Comparison of ENCODE assay signal across 10 mouse cellular contexts in the genomic region with DNA sequence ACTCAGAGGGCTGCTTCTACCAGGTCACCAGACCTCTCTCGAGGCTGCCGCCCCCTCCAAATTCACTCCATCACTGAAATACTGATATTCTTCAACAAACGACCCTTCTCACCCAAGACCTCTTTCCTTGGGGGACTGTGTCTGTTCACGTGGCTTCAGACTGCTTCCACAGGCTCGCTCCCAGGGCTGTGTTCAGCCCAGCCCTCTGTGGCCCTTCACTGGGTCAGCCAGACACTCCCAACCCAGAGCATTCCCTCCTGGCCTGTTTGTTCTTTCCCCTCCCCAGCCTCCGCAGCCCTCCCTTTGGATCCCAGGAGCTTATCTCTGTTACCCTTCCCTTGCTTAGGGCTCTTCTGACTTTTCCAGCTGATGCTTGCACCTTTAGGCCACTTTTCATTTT. TPM values are rescaled to one million over a fixed set of nuclear protein-coding genes. Genes with fewer than 3 reads are reported as not detected.
DNase-seq lines count a peak whose midpoint lies in the region; ATAC-seq lines count a peak whose summit lies in the region.
"Had no signal": no experiment of that assay in that cellular context is flagged by ENCODE, and none has a peak within 500 bp of the region (broad histone marks: within the 10 kb centered on the region; RNA-seq: fewer than 3 reads in every experiment).

No protein-coding gene starts in this region.

- no peak overlapping the region for H3K4me3 ChIP-seq in forebrain, embryonic 12.5 days (replicated peaks)
- H3K4me3 ChIP-seq in forebrain, embryonic 16.5 days (replicated peaks; ENCODE audit: low read length): no peak overlapping the region
- peak overlapping the region; percentile 68 for H3K4me3 ChIP-seq in megakaryocyte, embryonic 14.5 days (replicated peaks)
- no peak overlapping the region for H3K4me3 ChIP-seq in intestine, embryonic 15.5 days (replicated peaks)
- no peak overlapping the region for H3K4me3 ChIP-seq in forebrain, embryonic 11.5 days (ENCODE audit: low read depth, low read length)
- H3K4me3 ChIP-seq: embryonic facial prominence, embryonic 13.5 days; neural tube, embryonic 15.5 days had no signal

- H3K4me1 ChIP-seq in forebrain, embryonic 12.5 days: peaks cover 15% of the 10 kb centered on the region; the same call in 1 of the 2 replicates
- peaks cover 8% of the 10 kb centered on the region; the same call in 1 of the 2 replicates for H3K4me1 ChIP-seq in forebrain, embryonic 16.5 days (replicated peaks; ENCODE audit: control insufficient read depth, insufficient read depth, low read length)
- H3K4me1 ChIP-seq in megakaryocyte, embryonic 14.5 days: peaks cover 93% of the 10 kb centered on the region
- peaks cover 30% of the 10 kb centered on the region for H3K4me1 ChIP-seq in intestine, embryonic 15.5 days (replicated peaks)
- 0 out of 2 replicates have a peak, but pooled peaks cover 2% of the 10 kb centered on the region for H3K4me1 ChIP-seq in forebrain, embryonic 11.5 days (replicated peaks; ENCODE audit: control insufficient read depth, insufficient read depth, low read length)

- no peak overlapping the region for H3K4me2 ChIP-seq in forebrain, embryonic 12.5 days
- no peak overlapping the region for H3K4me2 ChIP-seq in forebrain, embryonic 16.5 days (ENCODE audit: low read length)
- H3K4me2 ChIP-seq in intestine, embryonic 15.5 days (replicated peaks): no peak overlapping the region
- no peak overlapping the region for H3K4me2 ChIP-seq in forebrain, embryonic 11.5 days (ENCODE audit: low read depth, low read length, severe bottlenecking)
- H3K4me2 ChIP-seq: embryonic facial prominence, embryonic 13.5 days; neural tube, embryonic 15.5 days had no signal

- 72% methylated on average over 6 of the region's 6 CpGs for WGBS in forebrain, embryonic 12.5 days
- WGBS in forebrain, embryonic 16.5 days: 77% methylated on average over 6 of the region's 6 CpGs
- 47% methylated on average over 6 of the region's 6 CpGs for WGBS in intestine, embryonic 15.5 days
- 70% methylated on average over 6 of the region's 6 CpGs for WGBS in forebrain, embryonic 11.5 days

- H3K36me3 ChIP-seq in forebrain, embryonic 12.5 days (replicated peaks): no peaks in the 10 kb centered on the region
- no peaks in the 10 kb centered on the region for H3K36me3 ChIP-seq in forebrain, embryonic 16.5 days (ENCODE audit: control insufficient read depth, insufficient read depth)
- H3K36me3 ChIP-seq in megakaryocyte, embryonic 14.5 days (replicated peaks; ENCODE audit: low read length): peaks cover 18% of the 10 kb centered on the region
- H3K36me3 ChIP-seq in intestine, embryonic 15.5 days: no peaks in the 10 kb centered on the region
- H3K36me3 ChIP-seq in forebrain, embryonic 11.5 days (ENCODE audit: control insufficient read depth, insufficient read depth, low read length): no peaks in the 10 kb centered on the region
- H3K36me3 ChIP-seq: embryonic facial prominence, embryonic 13.5 days; neural tube, embryonic 15.5 days had no signal

- DNase-seq in yolk sac, embryonic 10.5 days (ENCODE audit: low spot score): peak; percentile 59
- DNase-seq in forebrain, embryonic 11.5 days (ENCODE audit: low spot score): no peak
- no peak for DNase-seq in left cerebral cortex, adult 9 months (ENCODE audit: low spot score in 2 of 2)

- peak overlapping the region; percentile 15; the same call in 1 of the 2 replicates for H3K27ac ChIP-seq in forebrain, embryonic 12.5 days
- no peak overlapping the region for H3K27ac ChIP-seq in forebrain, embryonic 16.5 days (ENCODE audit: low read length)
- H3K27ac ChIP-seq in intestine, embryonic 15.5 days: peak overlapping the region; percentile 24; the same call in 1 of the 2 replicates
- no peak overlapping the region for H3K27ac ChIP-seq in forebrain, embryonic 11.5 days (ENCODE audit: low read depth, low read length)
- H3K27ac ChIP-seq: embryonic facial prominence, embryonic 13.5 days had no signal

- no peak overlapping the region for H3K9ac ChIP-seq in forebrain, embryonic 12.5 days
- no peak overlapping the region for H3K9ac ChIP-seq in forebrain, embryonic 16.5 days (replicated peaks; ENCODE audit: low read depth, low read length)
- H3K9ac ChIP-seq in intestine, embryonic 15.5 days: no peak overlapping the region
- H3K9ac ChIP-seq in forebrain, embryonic 11.5 days (ENCODE audit: low read length): no peak overlapping the region
- H3K9ac ChIP-seq: embryonic facial prominence, embryonic 13.5 days; neural tube, embryonic 15.5 days had no signal

- no peak for ATAC-seq in forebrain, embryonic 12.5 days (ENCODE audit: low FRiP score)
- ATAC-seq in forebrain, embryonic 16.5 days: no peak
- ATAC-seq in megakaryocyte, adult 5-6 weeks (ENCODE audit: poor library complexity, severe bottlenecking): no peak
- 0 out of 2 replicates have a peak, but pooled peaks have one; percentile 42 for ATAC-seq in intestine, embryonic 15.5 days
- no peak for ATAC-seq in forebrain, embryonic 11.5 days (replicated peaks; ENCODE audit: low FRiP score)

- no peaks in the 10 kb centered on the region for H3K27me3 ChIP-seq in forebrain, embryonic 12.5 days
- H3K27me3 ChIP-seq in forebrain, embryonic 16.5 days (replicated peaks; ENCODE audit: control insufficient read depth, insufficient read depth, low read length): no peaks in the 10 kb centered on the region
- no peaks in the 10 kb centered on the region for H3K27me3 ChIP-seq in megakaryocyte, embryonic 14.5 days (replicated peaks)
- no peaks in the 10 kb centered on the region for H3K27me3 ChIP-seq in intestine, embryonic 15.5 days (replicated peaks)
- no peaks in the 10 kb centered on the region for H3K27me3 ChIP-seq in forebrain, embryonic 11.5 days (ENCODE audit: control insufficient read depth, insufficient read depth, low read length)
- H3K27me3 ChIP-seq: embryonic facial prominence, embryonic 13.5 days; neural tube, embryonic 15.5 days had no signal

- no peaks in the 10 kb centered on the region for H3K9me3 ChIP-seq in forebrain, embryonic 12.5 days
- H3K9me3 ChIP-seq in forebrain, embryonic 16.5 days (ENCODE audit: control insufficient read depth, low read length): no peaks in the 10 kb centered on the region
- H3K9me3 ChIP-seq in megakaryocyte, embryonic 14.5 days: no peaks in the 10 kb centered on the region
- no peaks in the 10 kb centered on the region for H3K9me3 ChIP-seq in intestine, embryonic 15.5 days
- H3K9me3 ChIP-seq in forebrain, embryonic 11.5 days (ENCODE audit: control insufficient read depth, low read length): no peaks in the 10 kb centered on the region
- H3K9me3 ChIP-seq: embryonic facial prominence, embryonic 13.5 days; neural tube, embryonic 15.5 days had no signal

RNA-seq across cellular contexts. Expression of gene Sp2, which starts 14.3 kb away (rescaled TPM):
- 23.1 and 27.2 TPM in 2 replicates for polyA plus RNA-seq in forebrain, embryonic 12.5 days (2016; fragmentation: Nextera tagmentation; extraction: Ambion mirVana)
- polyA plus RNA-seq in forebrain, embryonic 16.5 days (2015; fragmentation: Nextera tagmentation; extraction: Ambion mirVana): 16.2 and 16.3 TPM in 2 replicates
- 34.2 and 36.6 TPM in 2 replicates for polyA plus RNA-seq in megakaryocyte, embryonic 14.5 days (2012; ENCODE audit: insufficient read depth, low replicate concordance)
- 45.7 and 46.6 TPM in 2 replicates for total RNA-seq in megakaryocyte, adult 5-6 weeks (2015)
- total RNA-seq in megakaryocyte, adult 5-6 weeks (2017): 5.3 and 8.3 TPM in 2 replicates
- 13.3 and 15.1 TPM in 2 replicates for polyA plus RNA-seq in intestine, embryonic 15.5 days (2015; fragmentation: Nextera tagmentation; extraction: Ambion mirVana)
- polyA plus RNA-seq in forebrain, embryonic 11.5 days (2014; fragmentation: Nextera tagmentation; extraction: Ambion mirVana): 30.9 and 31.0 TPM in 2 replicates

RNA-seq across cellular contexts. Expression of gene Pnpo, which starts 24.7 kb away (rescaled TPM):
- 17.2 and 17.4 TPM in 2 replicates for polyA plus RNA-seq in forebrain, embryonic 12.5 days (2016; fragmentation: Nextera tagmentation; extraction: Ambion mirVana)
- polyA plus RNA-seq in forebrain, embryonic 16.5 days (2015; fragmentation: Nextera tagmentation; extraction: Ambion mirVana): 21.7 and 22.8 TPM in 2 replicates
- polyA plus RNA-seq in megakaryocyte, embryonic 14.5 days (2012; ENCODE audit: insufficient read depth, low replicate concordance): 2.0 and 16.6 TPM in 2 replicates
- total RNA-seq in megakaryocyte, adult 5-6 weeks (2015): 16.8 and 19.9 TPM in 2 replicates
- 29.1 and 32.8 TPM in 2 replicates for total RNA-seq in megakaryocyte, adult 5-6 weeks (2017)
- polyA plus RNA-seq in intestine, embryonic 15.5 days (2015; fragmentation: Nextera tagmentation; extraction: Ambion mirVana): 81.9 and 92.8 TPM in 2 replicates
- polyA plus RNA-seq in forebrain, embryonic 11.5 days (2014; fragmentation: Nextera tagmentation; extraction: Ambion mirVana): 24.8 and 28.8 TPM in 2 replicates

RNA-seq across cellular contexts. Expression of gene Prr15l, which starts 40.6 kb away (rescaled TPM):
- polyA plus RNA-seq in forebrain, embryonic 12.5 days (2016; fragmentation: Nextera tagmentation; extraction: Ambion mirVana): 0.58 and 0.60 TPM in 2 replicates
- 0.19 and 0.27 TPM in 2 replicates for polyA plus RNA-seq in forebrain, embryonic 16.5 days (2015; fragmentation: Nextera tagmentation; extraction: Ambion mirVana)
- not detected in 2 replicates for polyA plus RNA-seq in megakaryocyte, embryonic 14.5 days (2012; ENCODE audit: insufficient read depth, low replicate concordance)
- 0.07 TPM in 1 of 2 replicates, not detected in the other for total RNA-seq in megakaryocyte, adult 5-6 weeks (2015)
- total RNA-seq in megakaryocyte, adult 5-6 weeks (2017): 0.16 and 0.29 TPM in 2 replicates
- polyA plus RNA-seq in intestine, embryonic 15.5 days (2015; fragmentation: Nextera tagmentation; extraction: Ambion mirVana): 84.7 and 86.9 TPM in 2 replicates
- polyA plus RNA-seq in forebrain, embryonic 11.5 days (2014; fragmentation: Nextera tagmentation; extraction: Ambion mirVana): 0.25 and 0.29 TPM in 2 replicates

RNA-seq across cellular contexts. Expression of gene Sp6, which starts 44.7 kb away (rescaled TPM):
- 0.26 and 0.51 TPM in 2 replicates for polyA plus RNA-seq in forebrain, embryonic 12.5 days (2016; fragmentation: Nextera tagmentation; extraction: Ambion mirVana)
- 0.29 and 0.68 TPM in 2 replicates for polyA plus RNA-seq in forebrain, embryonic 16.5 days (2015; fragmentation: Nextera tagmentation; extraction: Ambion mirVana)
- polyA plus RNA-seq in megakaryocyte, embryonic 14.5 days (2012; ENCODE audit: insufficient read depth, low replicate concordance): 0.77 and 1.4 TPM in 2 replicates
- 0.13 TPM in 1 of 2 replicates, not detected in the other for total RNA-seq in megakaryocyte, adult 5-6 weeks (2015)
- not detected in 2 replicates for total RNA-seq in megakaryocyte, adult 5-6 weeks (2017)
- 0.29 and 0.30 TPM in 2 replicates for polyA plus RNA-seq in intestine, embryonic 15.5 days (2015; fragmentation: Nextera tagmentation; extraction: Ambion mirVana)
- polyA plus RNA-seq in forebrain, embryonic 11.5 days (2014; fragmentation: Nextera tagmentation; extraction: Ambion mirVana): 0.17 TPM in 1 of 2 replicates, not detected in the other

RNA-seq across cellular contexts. Expression of gene Cdk5rap3, which starts 52.2 kb away (rescaled TPM):
- 102 and 106 TPM in 2 replicates for polyA plus RNA-seq in forebrain, embryonic 12.5 days (2016; fragmentation: Nextera tagmentation; extraction: Ambion mirVana)
- polyA plus RNA-seq in forebrain, embryonic 16.5 days (2015; fragmentation: Nextera tagmentation; extraction: Ambion mirVana): 103 and 106 TPM in 2 replicates
- polyA plus RNA-seq in megakaryocyte, embryonic 14.5 days (2012; ENCODE audit: insufficient read depth, low replicate concordance): 15.3 and 41.6 TPM in 2 replicates
- total RNA-seq in megakaryocyte, adult 5-6 weeks (2015): 17.5 and 21.1 TPM in 2 replicates
- 23.9 and 37.3 TPM in 2 replicates for total RNA-seq in megakaryocyte, adult 5-6 weeks (2017)
- 64.2 and 66.7 TPM in 2 replicates for polyA plus RNA-seq in intestine, embryonic 15.5 days (2015; fragmentation: Nextera tagmentation; extraction: Ambion mirVana)
- polyA plus RNA-seq in forebrain, embryonic 11.5 days (2014; fragmentation: Nextera tagmentation; extraction: Ambion mirVana): 83.4 and 94.0 TPM in 2 replicates

Comparison
In these comparisons a context has a peak if more than half of its experiments do, and no peak if none do; other contexts are left out.
1. H3K27ac ChIP-seq: peak in forebrain, embryonic 12.5 days (single experiment) and intestine, embryonic 15.5 days (single experiment); none in forebrain, embryonic 16.5 days (single experiment) and forebrain, embryonic 11.5 days (single experiment).
2. RNA of gene Prr15l, which starts 40.6 kb away (polyA plus RNA-seq): 84.7 to 86.9 TPM in intestine, embryonic 15.5 days; 0.58 to 0.60 TPM in forebrain, embryonic 12.5 days, 0.19 to 0.27 TPM in forebrain, embryonic 16.5 days, 0.25 to 0.29 TPM in forebrain, embryonic 11.5 days and not detected in megakaryocyte, embryonic 14.5 days; every median in the first group is over 10 times any median in the second.